Mouse (Mus musculus) T-cell, adult 2 months (primary cell): ENCODE data around the gene Tm7sf3.

Source experiments
- DNase-seq: peaks from one replicate; pipeline ENCODE4 v3.0.0; 2022; ENCODE audit warnings: low spot score

Tm7sf3 gene

DNA sequence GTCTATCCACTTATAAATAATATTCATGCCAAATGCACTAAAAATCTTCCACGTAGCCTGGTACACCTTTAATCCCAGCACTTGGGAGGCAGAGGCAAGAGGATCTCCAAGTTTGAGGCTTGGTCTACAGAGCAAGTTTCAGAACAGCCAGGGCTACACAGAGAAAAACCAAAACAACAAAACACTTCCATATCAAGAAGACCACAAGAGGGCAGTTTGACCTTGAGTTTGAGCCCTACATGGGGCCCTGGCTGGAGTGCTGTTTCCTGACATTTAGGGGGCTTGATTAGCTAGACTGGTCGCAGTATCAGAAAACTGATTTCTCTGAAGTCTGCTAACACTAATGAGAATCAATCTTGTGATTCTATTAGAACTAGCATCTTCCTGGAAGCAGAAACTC is 18.0 kb upstream of the Tm7sf3 start:
- DNase-seq: no peak

- DNase-seq: no peak
These were observed 10.6 kb upstream of the Tm7sf3 start for GRCm38 (mm10) chr6:146653197-146653596.

GRCm38 (mm10) chr6:146651431-146651830 is 8.8 kb upstream of the Tm7sf3 start:
- no peak for DNase-seq

- DNase-seq: no peak
These were observed 7.4 kb upstream of the Tm7sf3 start for GRCm38 (mm10) chr6:146650013-146650412.

DNA sequence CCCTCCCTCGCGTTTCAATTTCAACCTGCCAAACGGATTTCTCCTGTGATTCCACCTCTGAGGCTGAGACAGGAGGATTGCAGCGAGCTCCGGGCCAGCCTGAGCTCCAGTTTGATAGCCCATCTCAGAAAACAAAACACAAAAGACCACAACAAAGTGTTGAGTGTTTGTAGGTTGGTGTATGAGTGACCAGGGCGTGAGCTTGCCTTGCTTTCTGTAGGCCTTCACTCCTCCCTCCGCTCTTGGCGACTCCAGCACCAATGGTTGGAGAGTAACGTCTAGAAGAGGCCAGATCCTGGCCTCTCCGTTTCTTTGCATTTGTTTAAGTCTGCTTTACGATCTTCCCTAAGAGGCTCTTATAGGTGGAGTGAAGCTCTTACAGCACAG is 553 bp upstream of the Tm7sf3 start:
- no peak for DNase-seq

- peak; percentile 1 for DNase-seq
These were observed 908 bp downstream of the Tm7sf3 start for GRCm38 (mm10) chr6:146641621-146642210.

GRCm38 (mm10) chr6:146640991-146641390 is 1.6 kb downstream of the Tm7sf3 start:
- DNase-seq: no peak

- no peak for DNase-seq
These were observed 2.3 kb downstream of the Tm7sf3 start for GRCm38 (mm10) chr6:146640068-146640965.

DNA sequence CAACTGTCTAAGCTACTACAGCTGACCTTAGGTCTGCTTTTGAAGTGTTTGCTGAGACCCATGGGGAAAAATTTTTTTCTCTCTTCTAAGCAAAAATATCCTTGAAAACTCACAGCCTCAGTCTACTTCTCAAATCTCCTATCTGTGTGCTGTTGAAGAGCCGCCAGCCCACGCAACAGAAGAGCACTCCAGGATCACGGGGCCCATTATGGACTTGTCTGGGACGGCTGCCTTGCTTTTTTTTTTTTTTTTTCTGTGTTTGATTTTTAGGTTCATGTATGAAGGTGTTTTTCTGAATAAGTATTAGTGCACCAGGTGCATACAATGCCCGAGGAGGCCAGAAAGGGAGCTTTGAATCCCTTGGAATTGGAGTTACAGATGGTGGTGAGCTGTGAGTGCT is 6.1 kb downstream of the Tm7sf3 start:
- DNase-seq: no peak

- peak; percentile 8 for DNase-seq
These were observed 7.6 kb downstream of the Tm7sf3 start for GRCm38 (mm10) chr6:146634759-146635606.

GRCm38 (mm10) chr6:146634015-146634722 is 8.5 kb downstream of the Tm7sf3 start:
- peak; percentile 79 for DNase-seq

DNA sequence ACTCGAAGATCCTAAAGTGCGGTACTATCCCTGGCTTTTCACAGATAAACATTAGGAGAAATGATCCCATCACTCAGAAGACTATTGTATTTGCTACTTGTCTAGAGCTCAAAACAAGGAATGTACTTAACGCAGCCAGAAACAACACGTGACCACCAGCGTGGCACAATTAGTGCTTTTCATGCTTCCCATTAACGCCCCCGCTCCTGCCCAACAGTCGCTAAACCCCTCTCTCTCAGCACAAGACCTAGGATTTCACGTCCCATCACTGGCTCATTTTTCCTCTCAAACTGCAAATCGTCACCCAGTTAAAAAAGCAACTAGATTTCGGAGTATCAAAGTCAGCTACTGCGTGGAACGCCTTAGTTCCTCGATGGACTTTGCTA is 9.0 kb downstream of the Tm7sf3 start:
- DNase-seq: no peak

DNA sequence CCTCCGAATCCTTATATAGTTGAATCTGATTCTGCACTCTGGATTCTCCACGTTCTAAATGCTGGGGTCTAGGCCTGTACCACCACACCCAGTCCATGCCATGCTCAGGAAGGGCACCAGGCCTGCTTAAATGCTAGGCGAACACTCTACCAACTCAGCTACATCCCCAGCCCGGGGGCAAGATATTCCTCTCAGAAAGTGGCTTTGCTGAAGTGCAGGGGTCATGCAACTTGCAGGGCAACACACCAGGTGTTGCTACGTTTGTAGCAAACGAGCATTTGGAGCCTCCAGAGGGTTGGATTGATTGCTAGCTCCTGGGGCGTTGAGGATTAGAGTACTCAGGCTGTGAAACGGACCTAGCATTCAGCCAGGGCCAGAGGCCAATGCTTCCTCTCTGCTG is 9.5 kb downstream of the Tm7sf3 start:
- DNase-seq: no peak

DNA sequence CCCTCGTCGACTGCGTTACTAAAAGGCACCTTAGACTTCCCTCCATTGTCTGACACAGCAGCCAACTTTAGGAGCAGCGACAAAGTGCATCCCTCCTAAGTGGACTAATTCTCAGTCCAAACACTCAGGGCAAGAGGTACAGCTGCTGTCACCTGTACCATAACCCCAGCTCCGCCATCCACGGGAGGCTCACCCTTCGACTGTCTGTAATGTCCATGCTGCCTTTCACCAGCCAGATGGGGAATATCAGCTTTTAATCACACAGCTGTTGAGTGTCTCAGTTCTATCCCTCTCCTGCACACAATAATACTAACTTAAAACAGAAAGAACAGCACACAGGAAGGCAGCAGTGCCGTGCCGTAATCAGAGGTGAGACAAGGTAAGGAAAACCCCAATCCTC is 10.2 kb downstream of the Tm7sf3 start:
- DNase-seq: no peak

- DNase-seq: no peak
These were observed 10.8 kb downstream of the Tm7sf3 start for GRCm38 (mm10) chr6:146631847-146632246.

DNA sequence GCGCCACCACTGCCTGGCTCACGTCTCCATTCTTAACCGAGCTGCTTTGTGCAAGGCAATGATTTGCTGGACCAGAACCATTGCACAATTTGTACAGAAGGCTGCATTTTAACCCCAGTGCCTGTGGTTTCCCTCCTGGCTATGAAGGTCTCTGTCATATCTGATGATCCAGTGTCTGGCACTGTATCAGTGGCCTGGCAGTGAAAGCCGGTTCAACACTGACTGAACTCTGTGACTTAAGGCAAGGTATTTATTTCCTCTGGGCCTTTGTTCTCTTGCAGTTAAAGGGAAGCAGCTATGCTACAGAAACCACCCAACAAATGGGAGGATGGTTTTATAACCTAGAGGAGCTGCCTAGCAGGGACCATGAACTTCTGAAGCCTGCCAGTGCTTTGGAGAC is 11.7 kb downstream of the Tm7sf3 start:
- DNase-seq: no peak

- no peak for DNase-seq
These were observed 12.6 kb downstream of the Tm7sf3 start for GRCm38 (mm10) chr6:146629781-146630756.

DNA sequence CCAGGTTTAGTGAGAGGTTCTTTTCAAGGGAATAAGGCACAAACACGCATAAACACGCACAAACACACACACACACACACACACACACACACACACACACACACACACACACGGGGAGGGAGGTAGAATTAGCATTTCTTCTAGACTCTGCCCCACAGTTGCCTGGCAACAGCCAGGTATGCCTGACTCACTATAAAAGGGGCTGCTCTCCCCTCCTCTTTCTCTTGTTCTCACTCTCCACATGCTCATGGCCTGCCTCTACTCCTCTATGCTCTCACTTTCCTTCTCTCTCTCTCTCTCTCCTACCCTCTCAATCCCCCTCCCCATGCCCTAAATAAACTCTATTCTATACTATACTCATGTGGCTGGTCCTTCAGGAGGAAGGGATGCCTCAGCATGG is 14.5 kb downstream of the Tm7sf3 start:
- DNase-seq: no peak

DNA sequence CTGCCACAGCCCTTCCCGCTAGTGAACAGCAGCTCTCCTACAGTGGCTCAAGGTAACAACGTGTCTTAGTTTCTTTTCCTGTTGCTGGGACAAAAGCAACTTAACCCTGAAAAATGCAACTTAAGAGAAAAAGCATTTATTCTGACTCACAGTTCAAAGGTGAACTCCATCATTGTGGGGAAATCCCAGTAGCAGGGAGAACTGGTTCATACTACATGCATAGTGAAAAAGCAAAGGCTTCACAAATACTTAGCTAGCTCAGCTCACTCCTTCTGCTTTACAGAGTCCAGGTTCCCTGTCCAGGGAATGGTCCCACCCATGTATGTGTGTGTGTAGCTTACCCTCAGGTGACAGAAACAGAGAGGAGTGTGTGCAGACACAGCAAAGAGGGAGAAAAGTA is 26.0 kb downstream of the Tm7sf3 start:
- no peak for DNase-seq

- no peak for DNase-seq
These were observed 26.7 kb downstream of the Tm7sf3 start for GRCm38 (mm10) chr6:146615891-146616290.

DNA sequence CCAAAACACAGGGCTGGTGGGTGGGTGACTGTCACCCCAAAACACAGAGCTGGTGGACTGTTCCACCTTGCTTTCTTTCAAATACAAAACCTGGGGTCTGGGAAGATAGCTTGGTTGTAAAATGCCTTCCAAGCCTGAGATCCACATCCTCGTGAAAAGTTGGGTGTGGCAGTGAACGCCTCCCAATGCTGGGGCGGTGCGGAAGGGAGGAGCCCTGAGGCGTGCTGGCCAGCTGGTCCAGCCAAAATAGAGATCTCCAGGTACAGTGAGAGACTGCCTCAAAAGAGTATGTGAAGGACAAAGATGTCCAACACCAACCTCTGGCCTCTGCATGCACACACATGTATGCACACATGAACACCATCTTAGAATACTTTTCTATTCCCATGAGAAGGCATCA is 28.1 kb downstream of the Tm7sf3 start:
- no peak for DNase-seq
